Mouse (Mus musculus): ENCODE data around the gene Nudt8. TPM values are rescaled to one million over a fixed set of nuclear protein-coding genes. Genes with fewer than 3 reads are reported as not detected.
A peak's percentile ranks its signal among the peaks of the same experiment; 100 is the strongest.

The Nudt8 gene
- total RNA-seq, 2 experiments from 2014 or later: 8.5 to 10.3 TPM

DNA sequence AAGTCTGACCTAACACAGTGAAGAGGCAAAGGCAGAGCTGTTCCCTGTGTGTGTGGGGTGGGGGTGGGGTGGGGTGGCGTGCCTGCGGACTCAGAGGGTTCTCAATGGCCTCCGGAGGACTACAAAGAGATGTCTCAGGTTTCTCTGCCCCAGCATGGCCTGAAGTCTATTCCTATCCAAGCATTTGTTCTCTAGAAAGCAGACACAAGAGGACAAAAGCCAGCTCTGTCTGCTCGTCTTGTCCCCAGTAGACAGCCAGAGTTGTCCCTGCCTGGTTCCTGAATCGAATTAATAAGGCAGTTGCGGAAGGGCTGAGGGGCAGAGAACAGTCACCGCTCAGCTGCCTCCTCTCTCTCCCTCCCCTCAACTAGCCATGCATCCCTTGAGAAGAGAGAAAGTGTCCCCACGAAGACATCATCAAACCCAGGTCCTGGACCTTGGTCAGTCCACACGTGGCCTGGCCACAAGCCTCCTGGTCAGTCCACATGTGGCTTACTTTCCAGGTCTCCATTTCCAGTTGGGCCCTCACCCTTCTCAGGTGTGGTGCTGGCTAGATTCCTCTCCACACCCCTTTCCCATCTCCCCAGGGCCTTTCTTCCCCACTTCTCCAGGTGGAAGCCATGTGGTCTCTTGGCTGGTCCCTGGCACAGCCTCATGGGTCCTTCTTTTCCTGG lies 16.7 kb upstream of the Nudt8 start:
- DNase-seq (ENCODE audit: low spot score in 2 of 2): no peak
- intact Hi-C loops (cut with DNase I): no loop called here

GRCm38 (mm10) chr19:3985261-3985681 lies 15.1 kb upstream of the Nudt8 start:
- intact Hi-C loops (cut with DNase I): no loop called here
- DNase-seq (ENCODE audit: low spot score in 2 of 2): no peak

DNA sequence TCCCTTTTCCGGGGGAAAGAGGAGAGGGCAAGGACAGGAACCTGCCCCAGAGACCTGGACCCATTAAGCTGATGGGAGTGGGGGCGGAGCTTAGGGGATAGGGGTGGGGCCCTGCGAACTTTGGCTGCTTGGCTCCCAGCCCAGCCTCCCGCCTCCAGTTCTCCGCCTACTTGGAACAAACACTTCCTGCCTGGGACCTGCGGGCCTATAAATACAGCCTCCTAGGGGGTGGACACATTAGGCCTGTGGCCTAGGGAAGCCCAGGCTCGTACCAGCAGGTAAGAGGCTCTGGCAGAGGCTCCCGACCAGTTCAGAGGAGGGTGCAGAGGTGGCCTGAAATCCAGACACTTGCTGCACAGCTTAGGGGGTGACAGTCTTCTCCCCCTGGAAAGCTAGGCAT lies 14.0 kb upstream of the Nudt8 start, which contains the start of gene Acy3:
Acy3 (plus strand) TSS at position 237 of the 400 bp plus-strand sequence.
- peak; percentile 51 to 52 for DNase-seq (ENCODE audit: low spot score in 2 of 2)
- intact Hi-C loops (cut with DNase I): no loop called here

- DNase-seq (ENCODE audit: low spot score in 2 of 2): no peak
- intact Hi-C loops (cut with DNase I): no loop called here
These were observed 12.3 kb upstream of the Nudt8 start for GRCm38 (mm10) chr19:3988066-3988465.

- no peak for DNase-seq (ENCODE audit: low spot score in 2 of 2)
- intact Hi-C loops (cut with DNase I): no loop called here
These were observed 11.6 kb upstream of the Nudt8 start for GRCm38 (mm10) chr19:3988750-3989149.

GRCm38 (mm10) chr19:3990804-3991203 lies 9.6 kb upstream of the Nudt8 start:
- DNase-seq (ENCODE audit: low spot score in 2 of 2): no peak
- intact Hi-C loops (cut with DNase I): no loop called here

- no peak for DNase-seq (ENCODE audit: low spot score in 2 of 2)
- intact Hi-C loops (cut with DNase I): no loop called here
These were observed 8.8 kb upstream of the Nudt8 start for GRCm38 (mm10) chr19:3991562-3991961.

- DNase-seq (ENCODE audit: low spot score in 2 of 2): no peak
- intact Hi-C loops (cut with DNase I): no loop called here
These were observed 8.4 kb upstream of the Nudt8 start for GRCm38 (mm10) chr19:3991966-3992365.

GRCm38 (mm10) chr19:3992416-3992815 lies 8.0 kb upstream of the Nudt8 start, which contains the start of gene Tbx10:
Gene Tbx10, plus strand, starts transcription at chr19:3992752.
- intact Hi-C loops (cut with DNase I): no loop called here

DNA sequence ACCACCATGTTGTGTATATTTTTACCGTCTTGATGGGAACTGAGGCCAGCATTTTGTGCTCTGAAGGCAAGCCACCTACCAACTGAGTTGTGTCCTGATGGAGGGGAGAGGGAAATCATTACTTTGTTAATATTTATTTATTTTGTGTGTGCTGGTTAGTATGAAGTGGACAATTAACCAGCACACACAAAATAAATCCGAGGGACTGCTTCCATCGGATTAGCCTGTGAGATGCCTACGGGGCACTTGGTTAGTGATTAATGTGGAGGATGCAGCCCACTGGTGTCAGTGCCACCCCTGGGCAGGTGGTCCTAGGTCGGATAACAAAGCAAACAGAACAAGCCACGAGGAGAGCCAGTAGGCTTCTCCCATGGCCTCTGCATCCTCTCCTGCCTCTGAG lies 5.4 kb upstream of the Nudt8 start:
- DNase-seq (ENCODE audit: low spot score in 2 of 2): no peak
- intact Hi-C loops (cut with DNase I): no loop called here

More at GRCm38 (mm10) chr19:3992416-3992815, 8.0 kb upstream of the Nudt8 start, which contains the start of gene Tbx10:
- no peak for DNase-seq (ENCODE audit: low spot score in 2 of 2)

- no peak for DNase-seq (ENCODE audit: low spot score in 2 of 2)
- intact Hi-C loops (cut with DNase I): no loop called here
These were observed 4.9 kb upstream of the Nudt8 start for GRCm38 (mm10) chr19:3995505-3995904.

DNA sequence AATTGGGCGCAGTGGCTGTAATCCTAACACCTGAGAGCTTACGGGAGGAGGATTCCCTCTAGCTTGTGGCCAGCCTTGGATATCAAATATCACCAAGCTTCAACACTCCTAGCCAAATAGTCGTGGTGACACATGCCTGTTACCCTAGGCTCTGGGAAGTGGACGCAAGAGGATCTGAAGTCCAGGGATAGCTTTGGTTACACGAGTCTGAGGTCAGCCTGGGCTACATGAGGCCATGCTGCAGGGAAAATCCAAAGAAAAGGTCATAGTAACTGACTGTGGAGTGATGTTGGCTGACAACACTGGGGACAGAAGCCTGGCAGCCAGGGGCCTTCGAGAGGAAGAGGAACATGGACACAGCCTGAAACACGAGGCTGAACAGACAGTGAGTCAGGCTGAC lies 4.3 kb upstream of the Nudt8 start:
- intact Hi-C loops (cut with DNase I): no loop called here
- DNase-seq (ENCODE audit: low spot score in 2 of 2): no peak

- intact Hi-C loops (cut with DNase I): no loop called here
These were observed 3.6 kb upstream of the Nudt8 start for GRCm38 (mm10) chr19:3996747-3997146.

DNA sequence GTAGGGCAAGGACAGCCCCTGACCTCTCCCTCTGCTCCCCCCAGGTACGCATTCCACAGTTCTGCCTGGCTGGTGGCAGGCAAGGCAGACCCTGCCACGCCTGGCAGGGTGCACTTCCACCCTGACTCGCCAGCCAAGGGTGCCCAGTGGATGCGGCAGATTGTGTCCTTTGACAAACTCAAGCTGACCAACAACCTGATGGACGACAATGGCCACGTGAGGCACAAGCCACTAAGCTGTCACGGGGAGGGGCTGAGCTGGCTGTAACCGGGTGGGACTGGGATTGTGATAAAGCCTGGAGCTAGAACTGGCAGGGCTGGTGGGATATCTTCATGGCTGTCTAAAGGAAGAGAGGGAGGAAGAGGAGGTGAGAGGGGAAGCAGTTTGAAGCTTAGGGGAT lies 3.1 kb upstream of the Nudt8 start:
- intact Hi-C loops (cut with DNase I): no loop called here
- DNase-seq (ENCODE audit: low spot score in 2 of 2): no peak

More at GRCm38 (mm10) chr19:3996747-3997146, 3.6 kb upstream of the Nudt8 start:
- no peak for DNase-seq (ENCODE audit: low spot score in 2 of 2)

DNA sequence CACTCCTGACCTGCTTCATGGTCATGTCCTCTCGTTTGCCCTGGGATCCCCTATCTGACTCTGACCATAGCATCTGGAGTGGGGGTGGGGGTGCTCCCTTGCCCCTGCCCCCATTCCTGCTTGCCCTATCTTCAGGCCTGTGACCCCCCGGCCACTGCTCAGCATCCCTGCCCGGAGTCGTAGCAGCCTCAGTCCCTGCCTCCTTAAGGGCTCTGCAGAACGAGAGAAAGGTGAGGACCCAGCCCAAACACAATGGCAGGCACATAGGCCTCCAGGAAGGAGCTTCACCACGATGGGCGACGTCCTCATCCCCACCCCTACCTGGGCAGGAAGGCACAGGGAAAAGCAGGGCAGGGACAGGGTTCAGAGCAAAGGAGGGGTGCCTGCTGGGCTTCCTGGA lies 2.0 kb upstream of the Nudt8 start:
- DNase-seq (ENCODE audit: low spot score in 2 of 2): no peak
- intact Hi-C loops (cut with DNase I): no loop called here

- intact Hi-C loops (cut with DNase I): no loop called here
- no peak for DNase-seq (ENCODE audit: low spot score in 2 of 2)
These were observed 1.2 kb upstream of the Nudt8 start for GRCm38 (mm10) chr19:3999121-3999730.

GRCm38 (mm10) chr19:4000949-4001525 lies 657 bp downstream of the Nudt8 start:
- intact Hi-C loops (cut with DNase I): no loop called here
- no peak for DNase-seq (ENCODE audit: low spot score in 2 of 2)

- DNase-seq (ENCODE audit: low spot score in 2 of 2): no peak
- intact Hi-C loops (cut with DNase I): no loop called here
These were observed 1.4 kb downstream of the Nudt8 start for GRCm38 (mm10) chr19:4001752-4002151.

GRCm38 (mm10) chr19:4003112-4003511 lies 2.7 kb downstream of the Nudt8 start, which contains the start of gene Doc2g:
Gene Doc2g, plus strand, starts transcription at chr19:4003313.
- intact Hi-C loops (cut with DNase I): no loop called here
- DNase-seq (ENCODE audit: low spot score in 2 of 2): no peak

GRCm38 (mm10) chr19:4003641-4004040 lies 3.3 kb downstream of the Nudt8 start:
- intact Hi-C loops (cut with DNase I): no loop called here
- no peak for DNase-seq (ENCODE audit: low spot score in 2 of 2)

DNA sequence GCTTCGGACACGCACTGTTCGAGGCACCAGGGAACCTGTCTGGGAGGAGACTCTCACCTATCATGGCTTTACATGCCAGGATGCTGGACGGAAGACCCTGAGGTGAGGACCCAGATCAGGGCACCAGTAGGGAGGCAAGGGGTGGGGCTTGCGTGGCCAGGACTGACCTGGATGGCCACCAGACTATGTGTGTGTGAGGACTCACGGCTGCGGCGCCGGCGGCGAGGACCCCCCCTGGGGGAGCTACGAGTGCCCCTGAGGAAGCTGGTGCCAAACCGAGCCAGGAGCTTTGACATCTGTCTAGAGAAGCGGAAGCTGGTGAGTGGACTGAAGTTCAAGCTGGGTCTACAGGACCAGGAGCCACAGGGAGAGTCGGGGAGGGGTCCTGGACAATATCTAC lies 4.0 kb downstream of the Nudt8 start:
- DNase-seq (ENCODE audit: low spot score in 2 of 2): no peak
- intact Hi-C loops (cut with DNase I): no loop called here

Data from left cerebral cortex, postnatal 14 days (tissue).